Mouse (Mus musculus) gonadal fat pad, adult 2 months (tissue): ENCODE data around the gene Mthfsd. TPM values are rescaled to one million over a fixed set of nuclear protein-coding genes. Genes with fewer than 3 reads are reported as not detected.

Experiments used
- DNase-seq: peaks from one replicate; pipeline ENCODE4 v3.0.0-alpha.2; 2012; ENCODE audit warnings: low read depth
- polyA plus RNA-seq: library from polyadenylated mRNA; depleted of rRNA; stranded (reverse); fragments of >200 nt; gene quantifications from 2 replicates; pipeline ENCODE4 v1.2.3, GENCODE M21; 2012; rRNA removed

The Mthfsd gene
- polyA plus RNA-seq, 1 experiment, result 86.4 TPM

DNA sequence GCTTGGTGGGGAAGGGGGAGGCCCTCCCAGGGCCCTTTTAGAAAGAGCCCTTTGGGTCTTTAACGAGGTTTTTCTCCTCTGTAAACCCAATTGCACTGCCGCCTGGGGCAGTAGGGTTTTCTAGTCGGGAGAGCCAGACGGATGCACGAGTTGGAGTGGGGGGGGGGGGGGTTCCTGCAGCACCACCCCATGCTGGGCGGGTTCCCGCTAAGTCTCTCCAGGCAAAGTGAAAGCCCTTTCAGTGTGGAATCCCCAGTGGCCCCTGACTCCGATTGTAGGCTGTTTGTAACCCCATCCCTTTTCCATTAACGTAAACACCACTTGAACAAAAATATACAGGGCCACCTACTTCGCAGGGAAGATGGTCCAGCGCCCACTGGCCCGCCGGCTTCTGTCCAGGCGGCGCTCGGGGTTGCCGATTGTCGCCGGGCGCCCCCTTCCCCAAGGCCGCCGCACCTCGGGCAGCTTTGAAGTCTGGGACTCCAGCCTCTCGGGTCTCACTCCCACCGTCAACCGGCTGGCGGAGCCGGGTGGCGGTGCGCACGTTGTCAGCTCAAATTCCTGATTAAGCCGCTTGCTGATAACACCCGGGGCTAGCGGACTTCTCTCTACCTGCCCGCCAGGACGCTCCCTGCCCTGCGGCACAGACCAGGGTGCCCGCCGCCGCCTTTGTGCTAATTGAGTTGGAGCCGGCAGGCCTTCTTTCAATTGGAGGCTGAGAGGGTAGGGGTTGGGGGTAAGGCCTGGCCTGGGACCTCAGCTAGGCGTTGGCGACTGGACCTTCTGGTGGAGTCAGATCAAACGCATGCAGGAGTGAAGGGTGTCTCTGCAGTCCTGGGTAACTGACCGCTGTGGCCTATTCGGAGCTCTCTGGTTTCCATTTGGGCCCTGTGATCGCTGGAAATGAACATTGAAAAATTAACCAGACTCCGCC is 34.8 kb downstream of the Mthfsd start:
- no peak for DNase-seq

DNA sequence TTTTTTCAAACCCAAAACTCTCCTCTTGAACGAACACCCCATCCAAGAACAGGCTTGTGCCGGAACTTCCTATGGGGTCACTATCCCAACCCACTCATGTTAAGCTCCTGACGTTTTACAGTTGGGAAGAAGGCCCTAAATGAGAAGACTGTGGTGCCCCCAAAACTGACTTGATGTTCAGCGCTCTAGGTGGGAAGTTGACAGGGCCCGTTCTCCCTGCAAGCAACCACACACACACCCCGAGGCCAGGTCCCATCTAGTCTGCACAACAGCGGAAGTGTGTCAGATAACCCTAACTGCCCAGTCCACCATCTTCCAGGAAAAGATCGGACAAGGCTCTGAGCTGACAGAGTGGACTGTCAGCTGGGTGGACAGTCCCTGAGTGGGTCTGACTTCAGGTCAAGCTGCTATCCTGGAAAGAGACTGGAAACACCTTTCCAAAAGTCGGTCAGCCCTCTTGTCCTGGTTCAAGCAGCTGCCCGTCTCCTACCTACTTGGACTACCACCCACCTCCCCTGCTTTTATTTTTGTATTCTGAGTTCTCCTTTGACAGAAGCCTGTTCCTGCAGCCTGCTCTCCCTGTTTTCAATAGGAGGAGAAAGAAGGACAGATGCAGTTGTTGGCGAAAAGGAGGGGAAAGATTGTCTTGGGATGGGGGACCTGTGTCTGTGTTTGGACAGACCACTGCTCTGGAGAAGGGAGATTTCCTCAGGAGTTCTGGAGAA is 35.6 kb downstream of the Mthfsd start:
- no peak for DNase-seq

DNA sequence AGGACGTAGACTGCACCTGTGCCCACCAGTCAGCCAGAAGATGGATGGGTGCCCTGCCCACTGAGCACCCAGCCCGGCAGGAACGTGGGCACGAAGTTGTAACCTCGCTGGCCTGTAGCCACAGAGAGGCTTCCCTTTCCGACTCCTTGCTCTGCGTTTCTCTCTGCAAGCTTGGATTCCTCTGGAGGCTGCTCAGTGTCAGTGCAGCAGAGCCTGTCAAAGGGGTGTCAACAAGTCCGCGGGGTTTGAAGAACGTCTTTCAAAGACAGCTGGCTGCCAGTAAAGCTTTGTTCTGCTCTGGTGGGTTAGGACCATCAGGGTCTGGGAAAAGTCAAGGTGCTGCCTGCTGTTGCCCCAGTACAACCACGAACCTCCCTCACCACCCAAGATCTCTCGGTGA is 36.7 kb downstream of the Mthfsd start:
- DNase-seq, result no peak

DNA sequence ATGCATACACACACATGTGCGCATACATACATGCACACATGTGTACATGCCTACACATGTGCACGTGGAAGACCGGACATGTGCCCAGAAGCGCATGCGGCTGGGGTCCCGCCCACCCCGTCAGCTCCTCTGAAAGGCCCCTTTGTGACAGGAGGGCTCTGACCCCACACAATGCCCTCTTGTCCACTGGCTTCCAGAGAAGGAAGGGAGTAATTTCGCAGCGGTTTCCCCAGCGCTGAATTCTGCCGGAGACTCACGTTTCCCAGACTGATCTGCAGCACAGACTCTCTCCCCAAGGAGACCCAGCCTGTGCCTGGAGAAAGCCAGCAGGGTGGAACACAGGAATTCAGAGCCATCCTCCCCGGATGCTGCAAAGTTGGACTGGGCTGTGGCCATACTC is 44.5 kb downstream of the Mthfsd start:
- DNase-seq, result no peak

DNA sequence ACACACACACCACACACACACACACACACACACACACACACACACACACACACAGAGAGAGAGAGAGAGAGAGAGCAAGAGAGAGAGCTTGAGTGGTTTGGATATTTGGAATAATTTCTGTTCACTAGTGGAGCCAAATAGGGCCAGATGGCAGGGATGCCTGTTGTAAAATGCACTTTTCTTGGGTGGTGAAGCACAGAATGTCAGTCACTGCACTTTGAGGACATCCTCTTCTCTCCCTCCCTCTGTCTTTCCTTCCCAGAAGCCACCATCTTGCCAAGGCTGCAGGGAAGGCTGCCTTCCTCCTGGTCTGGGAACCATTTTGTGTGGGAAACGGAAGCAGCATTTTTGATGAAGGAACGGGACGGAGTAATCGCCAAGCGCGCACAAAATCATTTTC is 45.7 kb downstream of the Mthfsd start:
- no peak for DNase-seq

DNA sequence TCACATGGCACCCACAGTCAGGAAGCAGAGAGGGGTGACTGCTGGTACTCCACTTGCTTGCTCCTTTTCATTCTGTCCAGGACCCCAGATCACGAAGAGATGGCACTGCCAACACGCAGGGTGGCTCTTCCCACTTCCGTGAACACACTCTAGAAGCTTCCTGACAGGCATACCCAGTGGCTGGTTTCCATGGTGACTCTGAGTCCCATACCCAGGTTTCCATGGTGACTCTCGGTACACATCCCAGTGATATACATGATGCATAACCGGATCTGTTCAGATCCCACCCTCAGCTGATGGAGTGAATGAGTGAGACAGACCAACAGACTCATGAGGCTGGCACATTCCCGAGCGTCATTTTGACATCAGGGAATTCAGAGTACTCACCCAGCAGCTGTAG is 49.1 kb downstream of the Mthfsd start:
- no peak for DNase-seq

DNA sequence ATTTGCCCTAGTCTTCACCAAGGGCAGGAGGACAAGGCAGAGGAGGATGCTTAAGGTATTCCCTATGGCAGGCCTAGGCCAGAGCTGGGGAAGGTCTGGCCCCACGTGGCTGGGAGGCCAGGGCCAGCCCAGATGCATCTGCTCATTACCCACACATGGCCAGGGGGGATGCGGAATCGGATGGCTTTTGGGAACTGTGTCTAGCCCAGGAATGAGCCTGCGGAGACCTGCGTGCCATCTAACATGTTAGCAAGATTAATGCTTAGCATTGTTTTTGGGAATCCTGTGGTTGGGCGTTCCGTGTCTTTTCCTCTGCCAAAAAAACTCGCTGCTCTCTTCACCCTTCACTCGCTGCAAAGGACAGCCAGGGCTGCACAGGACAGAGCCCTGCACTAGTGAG is 50.1 kb downstream of the Mthfsd start:
- DNase-seq, result no peak

DNA sequence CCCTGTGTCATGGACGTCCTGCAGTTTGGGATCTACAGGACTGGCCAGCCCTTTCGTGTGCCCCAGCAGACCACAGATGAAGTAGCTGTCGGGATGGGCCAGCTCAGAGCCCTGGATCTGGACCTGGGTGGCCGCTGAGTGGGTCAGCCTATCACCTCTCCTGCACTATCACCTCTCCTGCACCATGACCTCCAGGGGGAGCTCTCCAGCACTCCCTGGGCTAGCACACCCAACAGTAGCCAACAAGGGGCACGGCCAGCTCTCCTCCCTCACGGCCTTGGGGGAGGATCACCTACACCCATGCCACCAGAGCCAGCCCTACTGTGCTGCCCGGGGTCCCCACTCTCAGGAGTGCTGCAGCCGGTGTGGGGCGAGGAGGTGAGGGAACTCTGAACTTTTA is 60.8 kb downstream of the Mthfsd start:
- no peak for DNase-seq

DNA sequence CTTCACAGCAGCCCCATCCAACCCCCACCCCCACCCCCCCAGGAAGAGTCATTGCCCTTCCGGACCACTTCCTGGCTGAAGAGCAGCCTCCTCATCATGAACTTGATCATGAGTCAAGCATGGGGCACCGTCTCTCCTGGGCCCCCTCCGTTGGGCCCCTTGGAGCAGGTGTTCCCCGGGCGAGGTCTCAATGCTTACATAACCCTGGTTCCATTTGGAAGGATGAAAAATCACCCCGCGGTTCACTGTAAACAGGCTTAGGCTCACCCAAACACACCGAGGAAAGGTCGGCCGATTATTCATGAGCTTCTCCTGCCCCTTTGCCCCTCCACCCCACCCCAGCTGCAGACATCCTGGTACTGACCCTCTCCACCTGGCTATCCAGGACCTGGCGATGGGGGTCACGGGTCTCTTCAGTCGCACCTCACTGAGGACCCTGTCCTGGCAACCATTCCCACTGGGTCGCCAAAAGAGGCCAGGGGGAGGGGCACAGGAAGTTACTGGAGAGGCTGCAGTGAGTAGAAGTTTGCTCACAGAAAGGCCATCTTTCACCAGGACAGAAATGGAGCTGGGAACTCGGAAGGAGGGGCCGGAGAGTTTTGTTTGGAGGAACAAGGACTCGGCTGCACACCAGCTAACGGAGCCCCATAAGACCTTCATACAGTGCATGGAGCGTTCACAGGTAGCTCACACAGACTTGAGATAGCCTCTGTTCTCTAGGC is 64.3 kb downstream of the Mthfsd start:
- DNase-seq, result no peak

Other genes starting within 250 kb of the Mthfsd start
- 1.7 and 1.9 TPM in 2 replicates for gene Foxf1, start 24.0 kb downstream of the Mthfsd start, polyA plus RNA-seq
- 1.2 and 2.0 TPM in 2 replicates for gene Foxc2, start 7.8 kb upstream of the Mthfsd start, polyA plus RNA-seq
- gene Foxl1, start 19.5 kb upstream of the Mthfsd start, polyA plus RNA-seq, result 0.05 and 0.07 TPM in 2 replicates